Mouse (Mus musculus) heart, adult 2 months (tissue): ENCODE measurements at regions not wholly inside any gene's neighbourhood (a gene's known extent, or its start where the extent isn't known, plus 50 kb on each side); places are given as distances from the start of the nearest gene placed in this dataset.

Source experiments
- CTCF ChIP-seq: fragments of 200-600 bp; IDR thresholded peaks from 2 replicates; pipeline ENCODE4 v1.8.1; 2022; ENCODE audit warnings: antibody characterized with exemption, mild to moderate bottlenecking, moderate library complexity
- EP300 ChIP-seq: fragments of 200-500 bp; IDR thresholded peaks from 2 replicates; pipeline ENCODE4 v1.6.1; 2011; ENCODE audit warnings: low read depth, low read length, control low read depth; ENCODE audit not compliant: insufficient read depth
- POLR2A ChIP-seq: fragments of 200-500 bp; IDR thresholded peaks from 2 replicates; pipeline ENCODE4 v1.6.1; 2011; ENCODE audit warnings: mild to moderate bottlenecking, low read depth, low read length, control low read depth; ENCODE audit not compliant: insufficient read depth

GRCm38 (mm10) chr2:78716157-78716798 is 151.6 kb upstream of the Ube2e3 start:
- TF ChIP-seq POLR2A (no peak), CTCF (no peak), EP300 (no peak)
